Mouse (Mus musculus) cerebellum, postnatal 14 days (tissue): ENCODE results near the gene Olfr1441.

Experiments used
- DNase-seq, 2 experiments: peaks; one replicate each; pipeline ENCODE4 v3.0.0; 2021; ENCODE audit warnings: mixed read lengths in 2 of 2

Gene Olfr1441

GRCm38 (mm10) chr19:12463722-12464035, 46.4 kb downstream of the Olfr1441 start:
- no peak for DNase-seq

DNA sequence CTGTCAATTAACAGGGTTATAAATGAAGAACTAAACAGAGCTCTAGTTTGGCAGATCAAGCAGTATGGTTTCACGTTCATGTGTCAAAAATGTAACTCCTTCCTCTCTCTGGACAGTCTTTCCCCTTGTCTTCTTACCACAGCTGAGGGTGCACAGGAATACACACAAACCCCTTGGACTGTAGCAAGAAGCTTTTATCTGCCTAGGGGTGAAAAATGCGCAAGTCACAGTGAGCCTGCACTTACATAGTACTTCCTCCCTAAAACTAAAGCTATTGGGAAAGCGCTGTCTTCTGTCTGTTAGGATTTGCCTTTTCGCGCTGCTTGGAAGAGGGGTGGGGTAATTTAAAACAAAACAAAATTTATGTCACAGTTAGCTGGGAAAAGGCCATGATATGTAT, 46.9 kb downstream of the Olfr1441 start:
- DNase-seq = no peak

DNA sequence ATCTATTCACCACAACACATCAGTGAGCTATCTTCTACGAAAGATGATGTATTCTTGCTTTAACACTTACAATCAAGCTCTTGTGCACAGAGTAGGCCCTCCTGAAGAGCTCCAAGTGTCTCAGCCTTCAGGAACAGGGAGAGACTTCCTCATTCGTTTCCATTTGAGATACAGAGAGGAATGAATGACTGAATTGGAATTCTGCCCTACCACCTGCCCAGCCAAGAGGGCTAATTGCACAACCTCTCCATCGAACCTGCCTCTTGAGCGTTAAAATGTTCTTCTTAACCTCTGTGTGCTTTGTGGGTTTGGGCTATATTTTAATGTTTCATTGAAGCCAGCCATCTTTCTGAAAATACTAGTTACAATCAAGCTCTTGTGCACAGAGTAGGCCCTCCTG, 47.4 kb downstream of the Olfr1441 start:
- DNase-seq = no peak

DNA sequence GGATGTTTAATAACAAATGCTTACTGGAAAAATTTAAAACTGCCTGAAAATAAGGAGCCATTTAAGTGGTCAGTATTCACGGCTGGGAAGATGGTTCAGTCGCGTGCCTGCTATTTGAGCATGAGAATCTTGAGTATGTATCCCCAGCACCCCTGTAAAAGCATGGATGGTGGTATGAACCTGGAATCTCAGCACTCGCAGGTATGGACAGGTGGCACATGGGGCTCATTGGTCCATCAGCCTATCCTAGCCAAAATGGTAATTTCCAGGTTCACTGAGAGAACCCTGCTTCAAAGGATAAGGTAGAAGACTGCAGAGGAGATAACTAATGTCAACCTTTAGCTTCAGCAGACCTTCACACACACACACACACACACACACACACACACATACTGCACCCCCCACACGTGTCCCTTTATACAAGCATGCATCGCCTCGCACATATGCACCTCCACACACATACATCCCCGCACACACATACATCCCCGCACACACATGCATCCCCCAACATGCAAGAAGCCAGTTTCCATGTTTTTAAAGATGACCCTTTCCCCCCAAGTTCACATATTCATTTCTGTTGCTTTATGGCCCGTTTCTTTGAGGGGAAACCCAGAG, 48.4 kb downstream of the Olfr1441 start:
- DNase-seq = no peak

DNA sequence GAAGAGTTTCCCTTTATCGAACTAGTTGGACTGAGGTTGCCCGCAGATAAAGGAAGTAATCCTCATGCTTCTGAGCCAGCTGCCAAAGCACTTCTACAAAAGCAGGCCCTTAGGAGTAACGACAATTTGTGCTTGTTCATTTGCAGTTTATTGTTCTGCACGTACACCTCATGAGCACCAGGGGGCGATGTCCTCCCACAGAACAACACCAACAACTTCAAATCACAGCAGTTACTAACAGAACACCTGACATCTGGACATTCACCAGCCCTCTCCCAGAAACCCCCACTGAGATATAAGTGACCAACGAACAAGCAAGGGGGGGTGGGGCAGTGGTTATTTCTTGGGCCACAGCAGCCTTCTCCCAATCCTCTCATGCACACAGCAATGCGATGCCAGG, 49.0 kb downstream of the Olfr1441 start:
- DNase-seq = peak; percentile 62 to 66

DNA sequence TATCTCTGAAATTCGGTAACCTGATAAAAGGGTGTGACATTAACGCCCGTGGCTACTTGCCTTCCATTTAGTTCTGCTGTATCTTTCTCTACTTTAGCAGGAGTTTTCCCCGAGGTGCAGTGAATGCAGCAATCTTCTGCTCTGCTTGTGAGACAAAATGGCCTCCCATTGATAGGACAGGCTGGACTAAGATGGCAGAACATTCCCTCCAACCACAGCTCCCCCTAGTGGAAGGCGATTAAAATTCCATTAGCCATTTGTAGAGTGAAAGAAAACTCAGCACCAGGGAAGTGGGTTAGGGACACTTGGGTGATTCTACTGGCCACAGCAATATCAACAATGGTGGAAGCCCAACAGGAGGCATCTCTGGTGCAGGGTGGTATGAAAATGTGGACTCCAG, 50.2 kb downstream of the Olfr1441 start:
- peak; percentile 41 to 70 for DNase-seq

- no peak for DNase-seq
These were observed 54.6 kb downstream of the Olfr1441 start for GRCm38 (mm10) chr19:12471866-12472265.

- no peak for DNase-seq
These were observed 55.2 kb downstream of the Olfr1441 start for GRCm38 (mm10) chr19:12472381-12472976.
